ENCODE assay signal across 9 mouse cellular contexts in the genomic region with DNA sequence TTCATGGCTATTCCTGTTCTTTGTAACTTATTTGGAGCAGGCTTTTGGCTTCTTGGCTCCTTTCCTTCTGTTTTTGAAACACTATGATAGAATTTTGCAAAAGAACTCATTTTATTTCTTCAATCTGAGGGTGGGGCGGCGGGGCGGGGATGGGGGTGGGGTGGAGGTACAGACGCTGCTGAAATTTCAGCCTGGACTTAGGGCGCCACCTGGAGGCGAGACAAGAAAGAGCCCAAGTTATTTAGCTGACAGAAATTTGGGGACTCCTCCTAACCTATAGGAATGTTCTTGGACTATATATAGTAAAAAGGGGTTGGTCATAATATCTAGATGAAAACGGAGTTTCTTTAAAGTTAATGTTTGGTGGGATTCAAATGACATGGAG. TPM values are rescaled to one million over a fixed set of nuclear protein-coding genes. Genes with fewer than 3 reads are reported as not detected.
DNase-seq lines count a peak whose midpoint lies in the region; ATAC-seq lines count a peak whose summit lies in the region.
"Had no signal": no experiment of that assay in that cellular context is flagged by ENCODE, and none has a peak within 500 bp of the region (broad histone marks: within the 10 kb centered on the region; RNA-seq: fewer than 3 reads in every experiment).

No protein-coding gene starts in this region.

- H3K4me3 ChIP-seq in heart, embryonic 15.5 days: peak overlapping the region; percentile 36

- WGBS in heart, embryonic 15.5 days: 2% methylated on average over 7 of the region's 7 CpGs

- peak overlapping the region; percentile 57 for H3K4me2 ChIP-seq in heart, embryonic 15.5 days

- H3K27ac ChIP-seq in heart, embryonic 15.5 days: no peak overlapping the region

- H3K9ac ChIP-seq in heart, embryonic 15.5 days: no peak overlapping the region

- no peaks in the 10 kb centered on the region for H3K36me3 ChIP-seq in heart, embryonic 15.5 days

- ATAC-seq in heart, embryonic 15.5 days (replicated peaks; ENCODE audit: insufficient number of reproducible peaks, insufficient read depth, low FRiP score, low read depth): no peak

- no peaks in the 10 kb centered on the region for H3K27me3 ChIP-seq in heart, embryonic 15.5 days

- peaks cover 7% of the 10 kb centered on the region for H3K4me1 ChIP-seq in heart, embryonic 15.5 days (replicated peaks)

- DNase-seq in A20 (ENCODE audit: low read depth, low spot score) (peak; percentile 53), ZHBTc4 (ENCODE audit: low read depth, low spot score) (peak; percentile 50)
- DNase-seq in embryo, embryonic 10 days (ENCODE audit: low spot score): peak; percentile 65
- DNase-seq in layer of hippocampus, adult 18-20 months (ENCODE audit: low spot score in 2 of 2): peak; percentile 20 to 63
- DNase-seq in lung, adult 18-20 months: peak; percentile 45 to 54
- DNase-seq in retina, embryonic 14.5 days (ENCODE audit: low spot score): peak; percentile 77
- peak; percentile 35 to 49 for DNase-seq in urinary bladder, adult 18-20 months (ENCODE audit: low spot score in 2 of 2)

- no peaks in the 10 kb centered on the region for H3K9me3 ChIP-seq in heart, embryonic 15.5 days (replicated peaks)

RNA-seq across cellular contexts. Expression of a gene that starts 14.0 kb away (rescaled TPM):
- not detected in 2 replicates for polyA plus RNA-seq in heart, embryonic 15.5 days (2015; fragmentation: Nextera tagmentation; extraction: Ambion mirVana)
- total RNA-seq in layer of hippocampus, adult 18-20 months (2021): not detected
- polyA plus RNA-seq: gonadal fat pad, adult 2 months had no signal

RNA-seq across cellular contexts. Expression of a gene that starts 36.1 kb away (rescaled TPM):
- polyA plus RNA-seq in heart, embryonic 15.5 days (2015; fragmentation: Nextera tagmentation; extraction: Ambion mirVana): 0.05 TPM in 1 of 2 replicates, not detected in the other
- total RNA-seq in layer of hippocampus, adult 18-20 months (2021): not detected
- polyA plus RNA-seq: gonadal fat pad, adult 2 months had no signal
